Mouse (Mus musculus) lung, adult 2 months (tissue): ENCODE measurements around the gene Bcas1.

Experiments used
- CTCF ChIP-seq: fragments of 200-500 bp; IDR thresholded peaks from 2 replicates; pipeline ENCODE4 v1.5.1; 2011; ENCODE audit warnings: mild to moderate bottlenecking, low read length, control low read depth; ENCODE audit not compliant: insufficient read depth
- POLR2A ChIP-seq: fragments of 200-500 bp; IDR thresholded peaks from 2 replicates; pipeline ENCODE4 v1.6.1; 2011; ENCODE audit warnings: low read depth, mild to moderate bottlenecking, control low read depth, low read length, borderline replicate concordance; ENCODE audit errors: extremely low read depth

DNA sequence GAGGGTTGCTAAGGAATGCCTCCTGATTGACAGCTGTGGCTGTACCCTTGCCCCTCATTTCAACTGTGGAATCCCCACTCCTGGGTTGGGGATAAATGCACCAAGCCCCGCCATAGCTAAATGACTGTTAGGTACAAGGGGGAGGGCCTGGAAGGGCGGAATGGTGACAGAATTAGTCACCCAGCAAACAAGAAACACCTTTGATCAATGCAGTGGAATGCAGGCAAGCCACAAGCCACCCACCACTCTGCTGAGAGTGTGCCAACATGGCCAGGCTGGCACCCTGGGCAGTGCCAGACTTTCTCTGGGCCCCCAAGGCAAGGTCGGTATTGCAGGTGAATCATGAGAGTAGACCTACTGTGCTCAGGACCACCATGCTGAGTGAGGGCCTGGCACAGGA, 3.5 kb downstream of the Bcas1 start:
- no peak for TF ChIP-seq CTCF
- no peak for TF ChIP-seq POLR2A
